Mouse (Mus musculus) left cerebral cortex, adult 8-10 months (tissue): Measurements from ENCODE around the gene Gm10256. TPM values are rescaled to one million over a fixed set of nuclear protein-coding genes. Genes with fewer than 3 reads are reported as not detected.
"Not testable (repeated sequence)": the region's sequence is repeated elsewhere in the genome, so short reads cannot be mapped to it uniquely, and the experiment has no call there.

ENCODE experiments used
- DNase-seq, 2 experiments: peaks; one replicate each; pipeline ENCODE4 v3.0.0; 2022; ENCODE audit warnings: low spot score in 2 of 2
- total RNA-seq, 4 experiments: library from RNA; stranded (reverse); gene quantifications; 2 replicates each; pipeline ENCODE4 v1.2.4; 2022

Gene Gm10256
- total RNA-seq, result not detected

DNA sequence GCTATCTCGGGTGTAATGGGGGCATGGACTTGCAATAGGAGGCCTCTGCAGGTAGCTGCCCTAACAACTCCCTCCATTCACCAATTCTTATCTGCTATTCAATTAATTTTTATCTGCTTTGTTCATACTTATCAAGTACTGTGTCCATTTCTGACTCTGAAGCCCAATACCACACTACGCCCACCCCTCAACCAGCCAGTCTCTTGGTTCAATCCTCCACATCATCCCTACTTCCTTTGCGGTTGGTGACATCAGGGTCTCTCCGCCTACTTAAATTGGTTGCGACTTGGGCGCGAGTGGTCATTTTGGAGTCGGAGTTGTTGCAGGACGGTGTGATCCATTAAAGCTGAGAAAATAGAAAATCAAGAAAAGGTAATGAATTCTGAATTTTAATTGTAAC, at the start of gene Gm10256, which contains the start of gene Rbmy:
Gene Gm10256 (plus strand): TSS at position 320 of the 400 bp plus-strand sequence.
Gene Rbmy (plus strand): TSS at position 301 of the 400 bp plus-strand sequence.
- DNase-seq, result not testable (repeated sequence)

DNA sequence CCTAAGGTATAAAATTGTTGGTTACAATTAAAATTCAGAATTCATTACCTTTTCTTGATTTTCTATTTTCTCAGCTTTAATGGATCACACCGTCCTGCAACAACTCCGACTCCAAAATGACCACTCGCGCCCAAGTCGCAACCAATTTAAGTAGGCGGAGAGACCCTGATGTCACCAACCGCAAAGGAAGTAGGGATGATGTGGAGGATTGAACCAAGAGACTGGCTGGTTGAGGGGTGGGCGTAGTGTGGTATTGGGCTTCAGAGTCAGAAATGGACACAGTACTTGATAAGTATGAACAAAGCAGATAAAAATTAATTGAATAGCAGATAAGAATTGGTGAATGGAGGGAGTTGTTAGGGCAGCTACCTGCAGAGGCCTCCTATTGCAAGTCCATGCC, 34.4 kb upstream of the Gm10256 start, which contains the start of gene Gm4064:
Gene Gm4064 (minus strand): TSS at position 101 of the 400 bp plus-strand sequence.
- DNase-seq, result not testable (repeated sequence)

DNA sequence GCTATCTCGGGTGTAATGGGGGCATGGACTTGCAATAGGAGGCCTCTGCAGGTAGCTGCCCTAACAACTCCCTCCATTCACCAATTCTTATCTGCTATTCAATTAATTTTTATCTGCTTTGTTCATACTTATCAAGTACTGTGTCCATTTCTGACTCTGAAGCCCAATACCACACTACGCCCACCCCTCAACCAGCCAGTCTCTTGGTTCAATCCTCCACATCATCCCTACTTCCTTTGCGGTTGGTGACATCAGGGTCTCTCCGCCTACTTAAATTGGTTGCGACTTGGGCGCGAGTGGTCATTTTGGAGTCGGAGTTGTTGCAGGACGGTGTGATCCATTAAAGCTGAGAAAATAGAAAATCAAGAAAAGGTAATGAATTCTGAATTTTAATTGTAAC, 70.2 kb downstream of the Gm10256 start, which contains the start of gene Gm10352:
Gene Gm10352 (plus strand): TSS at position 301 of the 400 bp plus-strand sequence.
- DNase-seq, result not testable (repeated sequence)

Other genes starting within 250 kb of the Gm10256 start
- not detected for gene H2al2c, start 231.6 kb upstream of the Gm10256 start, total RNA-seq
- gene Sry, start 167.0 kb upstream of the Gm10256 start, total RNA-seq, result not detected
- gene H2al2b, start 110.0 kb upstream of the Gm10256 start, total RNA-seq, result not detected
- gene Gm4064, start 34.5 kb upstream of the Gm10256 start, total RNA-seq, result not detected
- gene Rbmy, start within 50 bp of the Gm10256 start, total RNA-seq, result not detected
- not detected for gene Gm10352, start 70.3 kb downstream of the Gm10256 start, total RNA-seq
- not detected for gene Gm29289, start 101.9 kb downstream of the Gm10256 start, total RNA-seq